Mouse (Mus musculus) cerebellum, postnatal 4 days (tissue): ENCODE results near the gene Siah3.
"Not testable (repeated sequence)": the region's sequence is repeated elsewhere in the genome, so short reads cannot be mapped to it uniquely, and the experiment has no call there.

ENCODE experiments used
- DNase-seq, 2 experiments: peaks; one replicate each; pipeline ENCODE4 v3.0.0; 2022; ENCODE audit warnings: low spot score in 2 of 2, mixed read lengths in 1 of 2

Gene Siah3

DNA sequence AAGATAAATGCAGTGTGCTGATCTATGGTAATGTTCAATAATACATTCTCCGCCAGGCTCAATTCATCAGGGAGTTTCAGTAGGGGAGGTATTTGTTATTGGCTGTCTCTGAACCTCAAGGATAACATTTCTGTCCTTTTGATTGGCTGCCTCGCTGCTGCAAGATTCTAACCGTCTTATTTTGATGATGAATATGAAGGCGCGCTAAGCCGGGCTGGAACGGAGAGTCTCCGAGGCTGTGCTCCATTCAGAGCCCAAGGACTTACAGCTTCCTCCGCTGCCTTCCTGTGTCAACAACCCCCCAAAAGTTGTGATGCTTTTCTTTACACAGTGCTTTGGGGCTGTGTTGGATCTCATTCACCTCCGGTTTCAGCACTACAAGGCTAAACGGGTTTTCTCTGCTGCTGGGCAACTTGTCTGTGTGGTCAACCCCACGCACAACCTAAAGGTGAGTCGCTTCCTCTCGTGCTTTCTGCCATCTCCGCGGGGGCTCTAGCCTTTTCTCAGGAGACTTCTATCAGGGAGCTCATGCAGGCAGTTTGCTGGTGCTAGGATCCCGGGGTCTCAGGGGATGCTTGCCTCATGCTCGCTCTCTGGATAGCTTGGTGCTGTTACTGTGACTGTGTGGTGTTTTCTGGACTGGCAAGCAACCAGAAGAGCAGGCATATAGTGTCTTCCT is at the start of gene Siah3:
Siah3 (plus strand) TSS at position 240 of the 679 bp plus-strand sequence.
- DNase-seq: peak in 1 of 2 experiments; percentile 22

DNA sequence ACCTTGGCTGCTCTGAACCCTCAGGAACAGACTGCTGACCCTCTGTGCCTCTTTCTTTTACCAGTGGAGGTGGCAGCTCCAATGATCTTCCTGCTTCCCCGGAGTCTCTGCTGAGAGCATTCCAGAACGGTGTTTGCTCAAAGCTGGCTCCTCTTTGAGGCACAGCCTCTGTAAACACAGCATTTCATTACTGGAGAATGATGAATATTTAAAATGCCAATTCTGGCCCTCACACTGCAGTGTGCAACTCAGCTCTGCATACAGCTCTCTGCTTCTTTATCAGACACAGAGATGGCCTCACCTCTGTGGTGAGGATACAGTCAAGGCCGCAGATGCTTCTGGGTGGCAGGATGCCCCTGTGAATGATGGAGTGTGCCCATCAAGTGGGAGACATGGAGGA is 46.0 kb upstream of the Siah3 start:
- DNase-seq: no peak

DNA sequence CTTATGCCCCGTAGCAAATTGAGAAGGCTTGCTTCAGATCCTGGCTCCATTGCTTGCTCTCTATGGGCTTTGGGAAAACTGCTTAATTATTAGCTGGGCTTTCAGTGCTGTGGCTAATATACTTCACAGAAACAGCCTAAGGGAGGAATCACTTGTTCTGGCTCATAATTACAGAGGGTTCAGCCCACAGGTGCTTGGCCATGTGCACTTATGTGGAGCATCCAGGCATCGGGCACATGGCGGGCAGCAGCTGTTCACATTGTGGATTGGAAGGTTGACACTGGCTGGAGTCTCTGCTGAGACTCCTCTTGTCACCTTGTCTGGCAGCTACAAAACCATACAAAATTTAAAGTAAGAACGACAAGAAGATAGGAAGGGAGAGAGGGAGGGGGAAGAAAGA is 45.4 kb upstream of the Siah3 start:
- no peak for DNase-seq

DNA sequence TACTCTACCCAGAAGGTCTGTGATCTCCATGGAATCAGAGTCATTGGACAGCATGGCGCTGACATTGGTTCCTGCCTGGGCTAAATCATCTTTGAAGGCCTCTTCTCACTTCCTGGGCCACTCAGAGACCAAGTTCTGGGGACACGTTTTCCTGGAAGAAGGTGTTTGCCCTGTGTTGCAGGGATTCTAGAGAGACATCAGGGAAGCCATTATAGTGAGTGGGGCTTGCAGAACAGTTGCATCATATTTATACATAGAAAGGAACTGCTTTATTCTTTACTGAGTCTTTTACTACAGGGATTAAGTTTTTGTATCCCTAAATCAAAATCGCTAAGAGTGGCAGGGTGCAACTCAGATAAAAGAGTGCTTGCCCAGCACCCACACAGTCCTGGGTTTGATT is 37.1 kb upstream of the Siah3 start:
- DNase-seq: no peak

DNA sequence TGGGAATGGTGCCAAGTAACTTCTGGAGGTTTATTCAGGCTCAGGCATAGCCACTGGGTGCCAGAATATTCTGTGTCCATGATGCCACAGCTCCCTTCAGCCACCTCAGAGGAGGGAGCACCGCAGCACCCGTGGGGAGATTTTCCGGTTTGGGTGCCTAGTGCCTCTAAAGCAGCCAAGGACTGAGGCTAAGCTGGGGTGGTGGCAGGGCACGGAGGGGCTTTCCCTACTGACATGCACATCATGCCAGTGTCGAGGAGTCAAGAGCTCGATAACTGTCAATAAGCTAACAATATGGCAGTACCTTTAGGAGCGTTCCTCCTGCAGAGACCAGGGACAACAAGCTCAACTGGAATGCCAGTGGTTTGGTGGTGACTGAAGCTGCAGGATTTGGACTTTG is 35.9 kb upstream of the Siah3 start:
- DNase-seq: no peak

DNA sequence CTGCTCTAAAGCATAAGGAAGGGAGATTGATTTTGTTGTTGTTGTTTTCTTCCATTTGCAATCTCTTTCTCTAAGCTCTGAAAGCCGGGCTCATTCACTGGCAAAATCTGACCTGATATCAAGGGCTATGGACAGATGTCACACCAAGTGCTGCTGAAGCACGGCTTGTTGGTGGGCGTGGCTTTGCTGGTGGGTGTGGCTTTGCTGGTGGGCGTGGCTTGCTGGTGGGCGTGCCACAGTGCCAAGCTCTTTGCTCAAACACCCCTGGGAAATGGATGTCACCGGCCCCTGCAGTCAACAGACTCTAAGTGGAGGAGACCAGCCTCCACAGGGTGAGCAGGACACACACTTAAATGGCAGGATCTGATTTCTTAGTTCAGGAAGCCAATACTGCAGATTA is 35.0 kb upstream of the Siah3 start:
- no peak for DNase-seq

DNA sequence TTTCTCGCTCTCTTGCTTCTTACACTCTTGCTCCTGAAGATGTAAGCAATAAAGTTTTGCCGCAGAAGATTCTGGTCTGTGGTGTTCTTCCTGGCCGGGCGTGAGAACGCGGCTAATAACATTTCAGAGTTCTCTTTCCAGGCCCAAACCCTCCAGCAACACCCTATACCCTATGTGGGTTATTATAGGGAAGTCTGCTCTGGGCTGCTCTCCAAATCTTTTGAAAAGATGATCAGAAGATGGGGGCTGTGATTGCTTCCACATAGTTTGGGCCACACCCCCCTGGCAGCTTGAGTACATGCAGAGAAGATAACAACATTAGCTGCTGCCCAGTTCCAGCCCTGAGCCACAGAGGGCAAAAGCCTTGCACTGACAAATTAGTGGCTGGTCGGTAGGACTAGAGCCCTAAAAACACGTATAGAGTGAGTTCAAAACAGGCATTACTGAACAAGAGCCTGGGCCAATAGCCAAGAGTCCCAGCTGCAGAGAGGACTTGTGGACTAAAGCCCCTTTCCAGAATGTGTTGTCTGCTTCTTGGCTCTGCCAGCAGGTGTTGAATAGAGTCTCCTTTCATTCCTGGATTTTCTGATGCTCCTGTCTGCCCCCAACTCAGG is 24.5 kb upstream of the Siah3 start:
- DNase-seq: no peak

DNA sequence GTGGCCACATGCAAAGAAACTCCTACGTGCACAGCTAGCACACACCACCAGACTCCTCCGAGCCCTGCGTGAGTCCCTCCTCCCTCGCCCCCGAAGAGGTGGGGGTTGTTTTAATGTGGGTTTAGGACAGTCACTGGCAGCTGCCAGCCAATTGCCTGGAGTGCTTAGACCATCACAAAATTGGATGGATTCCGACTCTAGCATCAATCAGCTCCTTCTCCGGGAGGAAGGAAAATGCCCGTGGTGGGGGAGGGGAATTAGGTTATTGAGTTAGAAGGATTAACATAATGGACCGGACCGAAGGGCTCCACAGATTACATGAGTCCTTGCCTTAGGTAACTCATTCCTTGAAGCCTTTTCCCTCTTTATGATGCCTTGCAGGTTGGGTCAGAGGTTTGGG is 22.9 kb upstream of the Siah3 start:
- DNase-seq: peak in 1 of 2 experiments; percentile 21

DNA sequence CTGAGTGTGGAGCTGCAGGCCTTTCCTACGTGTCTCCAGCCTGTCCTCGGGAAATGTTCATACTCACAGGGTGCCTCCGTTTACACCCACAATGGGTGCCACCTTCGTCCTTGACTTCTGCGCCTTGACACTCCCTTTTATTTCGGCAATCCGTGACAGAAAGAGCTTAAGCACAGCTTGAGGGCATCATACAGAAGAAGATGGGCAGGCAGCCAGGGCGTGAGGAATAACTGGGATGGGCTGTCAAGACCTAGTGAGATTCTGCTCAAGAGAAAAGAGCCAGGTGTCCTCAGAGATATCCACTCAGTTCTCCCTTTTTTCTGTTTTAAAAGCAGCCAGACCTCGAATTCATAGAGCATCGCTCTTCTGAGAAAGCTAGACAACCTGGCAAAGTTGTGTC is 21.2 kb upstream of the Siah3 start:
- DNase-seq: no peak

DNA sequence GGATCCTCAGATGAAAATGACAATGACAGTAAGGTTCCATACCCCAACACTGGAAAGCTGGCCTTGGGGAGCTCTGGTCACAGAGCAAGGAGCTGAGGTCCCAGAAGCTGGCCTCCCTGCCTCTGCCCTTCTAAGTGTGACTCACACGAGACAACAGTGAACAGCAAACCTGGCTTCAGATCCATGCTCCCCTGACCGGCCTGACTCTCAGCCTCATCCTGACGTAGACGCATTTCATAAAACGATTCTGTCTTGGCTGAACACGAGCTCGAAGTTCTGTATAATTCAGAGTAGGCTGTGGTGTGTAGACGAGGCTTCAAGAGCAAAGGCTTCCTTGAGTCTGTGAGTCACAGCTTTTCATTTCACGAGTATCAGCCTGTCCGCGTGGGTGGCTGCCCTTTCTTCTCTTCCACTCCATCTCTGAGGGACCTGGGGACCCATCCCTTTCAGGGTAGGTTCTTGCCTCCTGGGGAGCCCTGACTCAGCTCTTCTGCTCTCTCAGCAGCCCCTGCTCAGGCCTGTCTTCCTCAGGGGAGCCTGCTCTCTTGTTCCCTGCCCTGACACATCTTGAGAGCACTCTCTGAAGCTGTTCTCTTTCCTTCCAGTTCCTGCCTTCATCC is 11.2 kb upstream of the Siah3 start:
- no peak for DNase-seq

DNA sequence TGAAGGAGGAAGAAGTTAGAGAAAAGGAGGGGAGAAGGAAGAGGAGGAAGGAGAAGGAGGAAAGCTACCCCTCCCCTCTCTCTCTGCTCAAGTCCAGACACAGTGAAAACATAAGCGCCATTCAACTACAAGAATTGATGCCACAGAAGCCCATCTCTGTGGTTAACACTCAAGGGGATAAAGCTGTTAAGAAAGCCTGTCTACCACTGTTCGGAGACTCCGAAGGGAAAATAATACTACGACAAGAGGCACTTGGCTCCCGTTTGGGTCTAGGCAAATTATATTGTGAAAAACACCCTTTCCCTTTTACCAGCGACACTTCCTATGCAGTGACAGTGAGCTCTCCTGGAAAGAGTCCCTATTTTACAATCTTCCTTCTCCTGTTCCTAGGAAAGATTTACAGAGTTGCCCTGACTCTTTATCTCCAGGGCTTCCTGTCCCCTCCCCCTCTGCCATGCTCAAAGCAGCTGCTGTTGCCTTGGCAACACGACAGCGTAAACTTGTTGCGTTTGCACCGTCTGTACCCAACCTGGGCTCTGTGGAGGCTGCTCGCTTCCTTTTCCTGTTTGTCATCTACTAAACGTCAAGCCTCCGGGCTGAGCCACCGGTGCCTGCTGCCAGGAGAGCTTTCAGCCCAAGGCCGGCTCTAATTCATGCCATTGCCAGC is 10.4 kb upstream of the Siah3 start:
- DNase-seq: peak in 1 of 2 experiments; percentile 56

DNA sequence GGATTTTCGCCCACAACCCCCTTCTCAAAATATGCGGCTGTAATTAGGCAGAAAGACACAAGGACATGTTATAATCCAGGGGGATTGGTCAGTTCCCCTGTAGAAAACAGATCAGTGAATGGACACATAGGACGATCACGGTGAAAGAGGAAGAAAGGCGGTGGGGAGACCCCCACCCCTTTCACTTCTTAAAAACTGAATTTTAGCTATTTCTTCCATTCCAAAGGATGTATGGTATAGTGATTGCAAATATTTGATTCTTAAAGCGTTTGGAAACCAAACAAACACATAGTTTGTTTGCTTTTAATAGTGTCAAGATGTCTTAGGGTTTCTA is 9.9 kb upstream of the Siah3 start:
- DNase-seq: no peak

DNA sequence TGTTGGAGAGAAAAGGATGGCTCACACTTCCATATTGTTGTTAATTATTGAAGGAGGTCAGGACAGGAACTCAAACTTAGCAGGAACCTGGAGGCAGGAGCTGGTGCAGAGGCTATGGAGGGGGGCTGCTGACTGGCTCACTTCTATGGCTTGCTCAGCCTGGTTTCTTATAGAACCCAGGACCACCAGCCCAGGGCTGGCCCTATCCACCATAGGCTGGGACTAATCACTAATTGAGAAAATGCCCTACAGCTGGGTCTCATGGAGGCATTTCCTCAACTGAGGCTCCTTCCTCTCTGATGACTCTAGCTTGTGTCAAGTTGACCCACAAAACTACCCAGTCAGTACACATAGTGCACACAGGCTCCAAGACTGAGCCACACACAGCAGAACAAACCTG is 9.5 kb upstream of the Siah3 start:
- DNase-seq: not testable (repeated sequence)

DNA sequence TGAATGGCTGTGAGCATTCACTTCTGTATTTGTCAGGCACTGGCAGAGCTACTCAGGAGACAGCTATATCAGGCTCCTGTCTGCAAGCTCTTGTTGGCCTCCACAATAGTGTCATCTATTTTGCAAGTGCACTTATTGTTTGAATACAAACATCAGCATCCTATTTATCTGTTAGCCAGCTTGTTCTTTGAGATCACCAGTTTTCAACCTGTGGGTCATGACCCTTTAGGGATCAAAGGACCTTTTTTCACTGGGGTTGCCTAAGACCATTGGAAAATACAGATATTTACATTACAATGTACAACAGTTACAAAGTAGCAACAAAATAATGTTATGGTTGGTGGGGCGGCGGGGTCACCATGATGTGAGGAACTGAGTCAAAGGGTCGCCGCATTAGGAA is 1.9 kb upstream of the Siah3 start:
- no peak for DNase-seq

DNA sequence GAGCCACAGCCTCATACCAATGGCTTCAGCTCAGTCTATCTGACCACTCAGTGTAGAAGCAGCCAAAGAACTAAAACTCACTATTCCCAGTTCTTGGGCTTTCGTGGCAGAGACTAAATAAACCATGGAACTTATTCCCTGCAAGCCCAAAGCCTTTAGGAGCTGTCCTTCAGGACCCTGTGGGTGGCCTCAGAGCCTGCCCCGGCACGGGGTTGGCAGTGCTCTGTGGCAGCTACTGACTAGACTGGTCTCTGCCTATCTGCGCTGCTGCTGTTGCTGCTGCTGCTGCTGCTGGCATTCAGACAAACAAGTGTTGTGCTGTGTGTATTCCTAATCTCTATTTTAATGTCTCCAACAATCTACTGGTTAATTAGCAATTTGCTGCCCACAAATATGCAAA is 1.1 kb upstream of the Siah3 start:
- peak in 1 of 2 experiments; percentile 30 for DNase-seq

DNA sequence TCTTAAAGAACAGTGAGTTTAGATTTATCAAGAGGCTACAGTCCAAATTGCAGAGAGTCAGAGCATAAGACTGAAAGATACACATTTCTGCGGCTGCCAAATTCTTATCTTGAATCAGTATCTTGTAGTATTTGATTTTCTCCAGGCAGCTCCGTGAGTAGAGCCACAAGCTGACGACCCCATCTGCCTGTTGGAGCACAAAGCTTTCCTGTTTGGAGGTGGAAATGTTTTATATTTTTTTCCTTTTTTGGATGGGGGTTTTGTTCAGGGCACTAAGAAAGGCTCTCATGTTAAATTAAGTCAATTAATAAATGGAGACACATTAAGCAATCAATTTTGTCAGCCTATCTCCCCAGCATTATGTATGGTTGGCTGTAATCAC is 430 bp upstream of the Siah3 start:
- DNase-seq: no peak

DNA sequence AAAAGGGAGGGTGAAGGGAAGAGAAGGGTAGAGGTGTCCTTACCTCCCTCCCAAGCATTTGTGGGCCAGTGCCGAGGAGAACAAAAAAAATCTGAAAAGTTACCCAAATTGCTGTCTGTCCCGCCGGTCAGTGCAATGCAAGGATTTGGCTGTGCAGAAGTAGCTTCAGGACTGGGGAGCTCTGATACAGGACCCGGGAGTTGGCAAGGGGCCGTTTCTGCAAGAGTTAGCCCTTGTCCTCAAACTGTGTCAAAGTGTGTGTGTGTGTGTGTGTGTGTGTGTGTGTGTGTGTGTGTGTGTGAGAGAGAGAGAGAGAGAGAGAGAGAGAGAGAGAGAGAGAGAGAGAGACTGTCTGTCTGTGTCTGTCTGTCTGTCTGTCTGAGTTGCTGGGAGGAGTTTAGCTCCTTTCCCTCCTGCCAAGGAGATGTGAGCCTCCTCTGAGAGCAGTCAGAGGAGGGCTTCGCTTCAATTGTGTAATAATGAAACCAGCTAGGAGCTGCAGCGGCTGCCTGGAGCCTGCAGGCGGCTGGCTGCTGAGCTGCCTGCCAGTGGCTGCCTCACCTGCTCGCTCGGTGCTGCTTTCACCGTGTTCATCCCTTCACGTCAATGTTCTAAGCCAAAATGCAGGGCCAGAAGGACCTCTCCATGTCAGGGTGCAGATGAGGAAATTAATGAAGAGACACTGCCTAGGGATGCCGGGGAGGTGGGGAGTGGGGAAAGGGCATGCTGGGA is 873 bp downstream of the Siah3 start:
- DNase-seq: peak in 1 of 2 experiments; percentile 46

DNA sequence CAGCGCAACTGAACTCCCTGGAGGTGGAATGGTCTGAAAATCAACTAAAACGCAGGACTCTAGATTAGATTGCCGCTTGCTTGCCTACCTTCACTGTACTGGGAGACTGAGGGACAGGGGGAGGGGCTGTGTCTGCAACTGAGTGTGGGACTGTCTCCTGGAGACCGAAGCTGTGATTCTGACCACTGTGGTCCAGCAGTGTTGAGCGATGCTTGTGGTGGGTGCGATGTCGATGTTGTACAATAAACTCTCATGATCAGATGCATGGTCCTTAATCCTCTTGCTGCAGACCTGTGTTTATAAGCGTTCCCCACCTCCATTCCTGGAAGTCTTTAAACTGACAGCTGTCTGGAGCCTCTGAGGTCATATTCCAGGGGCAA is 1.4 kb downstream of the Siah3 start:
- DNase-seq: no peak

DNA sequence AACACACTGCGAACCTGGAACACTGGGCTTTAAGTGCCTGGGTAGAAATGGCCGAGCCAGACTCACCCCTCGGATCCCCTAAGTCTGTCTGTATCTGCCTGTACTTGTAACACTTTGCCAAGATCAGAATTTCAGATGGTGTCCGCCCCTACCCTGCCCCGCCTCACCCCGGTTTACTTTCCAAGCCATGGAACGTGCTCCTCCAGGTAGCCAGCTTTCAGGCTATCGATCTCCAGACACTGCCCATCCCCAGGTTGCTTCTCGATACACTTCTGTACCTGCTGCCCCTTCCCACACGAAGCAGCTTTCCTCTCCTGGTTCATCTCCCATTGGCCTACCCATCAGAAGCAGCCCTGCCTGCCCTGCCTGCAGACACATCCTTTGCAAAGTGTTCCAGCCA is 3.6 kb downstream of the Siah3 start:
- DNase-seq: no peak

DNA sequence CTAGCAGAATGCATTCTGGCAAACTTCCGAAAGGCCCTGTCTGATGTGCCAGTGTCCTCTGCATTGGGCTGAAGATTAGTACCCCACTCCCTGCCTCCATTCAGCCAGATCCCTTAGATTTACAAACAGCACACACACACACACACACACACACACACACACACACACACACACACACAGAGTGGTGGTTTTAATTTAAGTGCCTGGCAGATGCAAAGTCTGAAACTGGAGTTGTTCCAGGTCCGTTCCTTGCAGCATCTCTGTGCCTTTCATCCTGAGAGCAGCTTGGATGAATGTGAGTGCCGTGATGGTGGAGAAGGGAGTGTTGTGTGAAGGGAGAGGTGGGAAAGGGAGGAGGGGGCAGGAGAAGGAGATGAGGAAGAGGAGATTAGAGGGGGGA is 4.2 kb downstream of the Siah3 start:
- no peak for DNase-seq

DNA sequence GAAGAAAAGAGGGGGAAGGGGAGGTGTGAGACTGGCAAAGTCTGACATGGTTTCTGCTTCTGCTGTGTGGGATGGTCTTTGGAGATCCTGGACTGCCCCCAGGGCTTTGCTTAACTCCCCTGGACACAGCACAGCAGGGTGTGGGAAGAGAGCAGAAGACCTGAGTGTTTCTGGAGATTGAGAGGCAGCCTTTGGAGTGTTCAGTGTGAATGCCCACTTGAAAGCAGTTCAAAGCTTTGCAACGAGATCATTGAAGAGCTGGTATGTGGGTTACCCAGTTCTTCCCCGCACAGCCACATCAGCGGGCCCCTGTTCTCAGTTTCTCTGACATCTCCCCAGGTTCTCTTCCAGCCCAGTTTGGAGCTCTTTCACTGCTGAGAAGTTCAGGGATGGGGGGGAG is 4.7 kb downstream of the Siah3 start:
- no peak for DNase-seq

DNA sequence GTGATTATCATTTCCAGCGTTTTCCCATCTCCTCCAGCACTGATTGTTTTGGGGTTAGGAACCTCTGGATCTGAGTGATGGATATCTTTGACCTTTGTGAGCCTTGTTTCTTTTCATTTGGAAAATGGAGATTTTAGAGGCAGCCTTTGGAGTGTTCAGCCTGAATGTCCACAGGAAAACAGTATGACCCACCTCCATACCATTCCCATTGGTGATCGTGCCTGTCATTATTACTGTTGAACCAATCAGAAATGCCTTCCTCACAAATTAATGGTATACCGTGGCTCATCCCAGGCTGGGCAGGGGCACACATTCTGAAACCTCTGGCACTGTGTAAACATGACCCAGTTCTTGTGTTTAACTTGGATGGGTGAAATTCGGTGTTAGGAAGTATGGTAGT is 6.0 kb downstream of the Siah3 start:
- no peak for DNase-seq
